Mouse (Mus musculus) brain, embryonic 14.5 days (tissue): ENCODE results near the gene Gatd1.

ENCODE experiments used
- CTCF ChIP-seq: fragments of 200-500 bp; IDR thresholded peaks from 2 replicates; pipeline ENCODE4 v1.5.1; 2012; ENCODE audit warnings: inconsistent platforms, mild to moderate bottlenecking, moderate library complexity, borderline replicate concordance; ENCODE audit not compliant: insufficient read depth, insufficient read length; ENCODE audit errors: extremely low read depth
- POLR2A ChIP-seq: fragments of 200-500 bp; IDR thresholded peaks from 2 replicates; pipeline ENCODE4 v1.6.1; 2012; ENCODE audit warnings: mild to moderate bottlenecking, inconsistent platforms, borderline replicate concordance; ENCODE audit not compliant: poor library complexity, insufficient read depth, insufficient read length, severe bottlenecking; ENCODE audit errors: extremely low read depth

DNA sequence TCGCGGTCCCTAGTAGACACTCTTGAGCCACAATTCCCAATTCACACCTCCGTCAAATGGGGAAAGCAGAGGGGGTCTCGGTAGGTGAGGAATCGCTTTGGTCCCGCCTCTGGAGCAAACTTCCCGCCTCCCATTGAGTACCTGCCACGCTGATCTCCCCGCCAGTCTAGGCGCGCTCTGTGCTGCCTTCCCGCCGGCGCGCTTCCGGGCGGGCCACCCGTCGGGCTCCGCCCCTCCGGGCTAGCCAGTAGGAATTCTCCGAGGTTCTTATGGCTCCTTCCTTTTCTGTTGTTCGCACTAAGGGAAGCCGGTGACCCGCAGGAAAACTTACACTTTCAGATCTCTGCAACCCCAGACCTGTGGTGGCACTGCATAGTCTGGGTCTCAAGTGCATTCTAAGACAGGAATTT, 29.9 kb upstream of the Gatd1 start, which contains the start of gene Pidd1:
- TF ChIP-seq CTCF (no peak), POLR2A (peak; percentile 44; the same call in 1 of the 2 replicates)
